ENCODE assay signal across 22 mouse cellular contexts in genomic region chr8:30333352-30333751, GRCm38 (mm10).
DNase-seq lines count a peak whose midpoint lies in the region; ATAC-seq lines count a peak whose summit lies in the region.
"Had no signal": no experiment of that assay in that cellular context is flagged by ENCODE, and none has a peak within 500 bp of the region (broad histone marks: within the 10 kb centered on the region; RNA-seq: fewer than 3 reads in every experiment).

No protein-coding gene starts in this region.

- no peak overlapping the region for H3K4me3 ChIP-seq in hindbrain, embryonic 12.5 days
- no peak overlapping the region for H3K4me3 ChIP-seq in hindbrain, embryonic 13.5 days
- no peak overlapping the region for H3K4me3 ChIP-seq in midbrain, embryonic 12.5 days
- H3K4me3 ChIP-seq in midbrain, embryonic 10.5 days = no peak overlapping the region
- no peak overlapping the region for H3K4me3 ChIP-seq in neural tube, embryonic 14.5 days (ENCODE audit: low read depth, low read length)
- H3K4me3 ChIP-seq in neural tube, embryonic 15.5 days (replicated peaks) = no peak overlapping the region
- H3K4me3 ChIP-seq: embryonic facial prominence, embryonic 12.5 days; embryonic facial prominence, embryonic 15.5 days; gastrocnemius, adult 2 months had no signal

- no peaks in the 10 kb centered on the region for H3K4me1 ChIP-seq in hindbrain, embryonic 12.5 days
- H3K4me1 ChIP-seq in hindbrain, embryonic 13.5 days (replicated peaks) = no peaks in the 10 kb centered on the region
- no peaks in the 10 kb centered on the region for H3K4me1 ChIP-seq in midbrain, embryonic 12.5 days
- H3K4me1 ChIP-seq in midbrain, embryonic 10.5 days = no peaks in the 10 kb centered on the region
- no peaks in the 10 kb centered on the region for H3K4me1 ChIP-seq in neural tube, embryonic 14.5 days (ENCODE audit: control insufficient read depth, insufficient read depth, low read length)
- no peaks in the 10 kb centered on the region for H3K4me1 ChIP-seq in neural tube, embryonic 15.5 days
- H3K4me1 ChIP-seq: embryonic facial prominence, embryonic 12.5 days; embryonic facial prominence, embryonic 15.5 days had no signal

- no peak for DNase-seq in midbrain, embryonic 10.5 days (ENCODE audit: low spot score)
- DNase-seq in lung, postnatal 10 days = no peak
- DNase-seq: adrenal gland, adult 8-10 months; adrenal gland, postnatal 25 days; cerebellum, adult 18-20 months; cerebellum, adult 9-10 months; cerebellum, postnatal 14 days; forebrain, postnatal 0 days; gastrocnemius, adult 2 months; gastrocnemius, postnatal 14 days; heart, adult 11 months had no signal

- 62% methylated on average over 3 of the region's 3 CpGs for WGBS in hindbrain, embryonic 12.5 days
- WGBS in hindbrain, embryonic 13.5 days = 52% methylated on average over 3 of the region's 3 CpGs
- WGBS in midbrain, embryonic 12.5 days = 54% methylated on average over 3 of the region's 3 CpGs
- 83% methylated on average over 3 of the region's 3 CpGs for WGBS in midbrain, embryonic 10.5 days
- WGBS in neural tube, embryonic 14.5 days = 47% methylated on average over 3 of the region's 3 CpGs
- WGBS in neural tube, embryonic 15.5 days = 48% methylated on average over 3 of the region's 3 CpGs

- no peaks in the 10 kb centered on the region for H3K27me3 ChIP-seq in hindbrain, embryonic 12.5 days
- no peaks in the 10 kb centered on the region for H3K27me3 ChIP-seq in hindbrain, embryonic 13.5 days
- H3K27me3 ChIP-seq in midbrain, embryonic 12.5 days = no peaks in the 10 kb centered on the region
- H3K27me3 ChIP-seq in midbrain, embryonic 10.5 days (ENCODE audit: low read depth, poor library complexity, severe bottlenecking) = no peaks in the 10 kb centered on the region
- no peaks in the 10 kb centered on the region for H3K27me3 ChIP-seq in neural tube, embryonic 14.5 days (ENCODE audit: control insufficient read depth, insufficient read depth, low read length)
- H3K27me3 ChIP-seq in neural tube, embryonic 15.5 days (replicated peaks) = no peaks in the 10 kb centered on the region
- H3K27me3 ChIP-seq: embryonic facial prominence, embryonic 12.5 days; embryonic facial prominence, embryonic 15.5 days had no signal

- ATAC-seq in hindbrain, embryonic 12.5 days (ENCODE audit: low FRiP score) = 0 out of 2 replicates have a peak, but pooled peaks have one; percentile 40
- ATAC-seq in hindbrain, embryonic 13.5 days (ENCODE audit: low FRiP score) = no peak
- ATAC-seq in midbrain, embryonic 12.5 days (ENCODE audit: low FRiP score, low read depth) = peak; percentile 41; the same call in 1 of the 2 replicates
- peak; percentile 21; the same call in 1 of the 2 replicates for ATAC-seq in neural tube, embryonic 14.5 days (ENCODE audit: low read depth)
- ATAC-seq in neural tube, embryonic 15.5 days (ENCODE audit: low FRiP score) = no peak
- ATAC-seq: activated CD4-positive, CD25-positive, alpha-beta regulatory T cell, adult 4 months; forebrain, embryonic 14.5 days; forebrain, postnatal 0 days had no signal

- H3K9me3 ChIP-seq in hindbrain, embryonic 12.5 days (replicated peaks) = no peaks in the 10 kb centered on the region
- no peaks in the 10 kb centered on the region for H3K9me3 ChIP-seq in hindbrain, embryonic 13.5 days
- H3K9me3 ChIP-seq in midbrain, embryonic 12.5 days = no peaks in the 10 kb centered on the region
- no peaks in the 10 kb centered on the region for H3K9me3 ChIP-seq in midbrain, embryonic 10.5 days (replicated peaks)
- no peaks in the 10 kb centered on the region for H3K9me3 ChIP-seq in neural tube, embryonic 14.5 days (ENCODE audit: control insufficient read depth, low read length)
- H3K9me3 ChIP-seq in neural tube, embryonic 15.5 days (replicated peaks) = no peaks in the 10 kb centered on the region
- H3K9me3 ChIP-seq: embryonic facial prominence, embryonic 12.5 days; embryonic facial prominence, embryonic 15.5 days had no signal

- no peak overlapping the region for H3K27ac ChIP-seq in hindbrain, embryonic 12.5 days
- H3K27ac ChIP-seq in hindbrain, embryonic 13.5 days = no peak overlapping the region
- H3K27ac ChIP-seq in midbrain, embryonic 12.5 days (replicated peaks) = no peak overlapping the region
- H3K27ac ChIP-seq in midbrain, embryonic 10.5 days (replicated peaks) = no peak overlapping the region
- no peak overlapping the region for H3K27ac ChIP-seq in neural tube, embryonic 14.5 days (ENCODE audit: low read depth, low read length)
- no peak overlapping the region for H3K27ac ChIP-seq in neural tube, embryonic 15.5 days (replicated peaks)
- H3K27ac ChIP-seq: embryonic facial prominence, embryonic 12.5 days; embryonic facial prominence, embryonic 15.5 days; gastrocnemius, adult 2 months; hindbrain, embryonic 14.5 days had no signal

- no peak overlapping the region for H3K9ac ChIP-seq in hindbrain, embryonic 12.5 days
- no peak overlapping the region for H3K9ac ChIP-seq in hindbrain, embryonic 13.5 days
- no peak overlapping the region for H3K9ac ChIP-seq in midbrain, embryonic 12.5 days (replicated peaks)
- no peak overlapping the region for H3K9ac ChIP-seq in neural tube, embryonic 14.5 days (replicated peaks; ENCODE audit: low read depth, low read length)
- H3K9ac ChIP-seq in neural tube, embryonic 15.5 days (replicated peaks) = no peak overlapping the region
- H3K9ac ChIP-seq: embryonic facial prominence, embryonic 12.5 days; embryonic facial prominence, embryonic 15.5 days; forebrain, postnatal 0 days; hindbrain, embryonic 14.5 days had no signal

- no peak overlapping the region for H3K4me2 ChIP-seq in hindbrain, embryonic 12.5 days (replicated peaks)
- no peak overlapping the region for H3K4me2 ChIP-seq in hindbrain, embryonic 13.5 days
- H3K4me2 ChIP-seq in midbrain, embryonic 12.5 days (replicated peaks) = no peak overlapping the region
- H3K4me2 ChIP-seq in neural tube, embryonic 14.5 days (ENCODE audit: low read depth, low read length) = no peak overlapping the region
- H3K4me2 ChIP-seq in neural tube, embryonic 15.5 days = no peak overlapping the region
- H3K4me2 ChIP-seq: embryonic facial prominence, embryonic 12.5 days; embryonic facial prominence, embryonic 15.5 days; heart, embryonic 11.5 days; hindbrain, embryonic 14.5 days had no signal

- no peaks in the 10 kb centered on the region for H3K36me3 ChIP-seq in hindbrain, embryonic 12.5 days
- no peaks in the 10 kb centered on the region for H3K36me3 ChIP-seq in hindbrain, embryonic 13.5 days
- no peaks in the 10 kb centered on the region for H3K36me3 ChIP-seq in midbrain, embryonic 12.5 days
- no peaks in the 10 kb centered on the region for H3K36me3 ChIP-seq in midbrain, embryonic 10.5 days
- no peaks in the 10 kb centered on the region for H3K36me3 ChIP-seq in neural tube, embryonic 14.5 days (ENCODE audit: control insufficient read depth, insufficient read depth, low read length)
- no peaks in the 10 kb centered on the region for H3K36me3 ChIP-seq in neural tube, embryonic 15.5 days
- H3K36me3 ChIP-seq: embryonic facial prominence, embryonic 12.5 days; embryonic facial prominence, embryonic 15.5 days had no signal

Comparison
In these comparisons a context has a peak if more than half of its experiments do, and no peak if none do; other contexts are left out.
1. ATAC-seq: peak in hindbrain, embryonic 12.5 days (single experiment), midbrain, embryonic 12.5 days (single experiment) and neural tube, embryonic 14.5 days (single experiment); none in hindbrain, embryonic 13.5 days (single experiment) and neural tube, embryonic 15.5 days (single experiment).